Mouse (Mus musculus): ENCODE measurements at regions not wholly inside any gene's neighbourhood (a gene's known extent, or its start where the extent isn't known, plus 50 kb on each side); places are given as distances from the start of the nearest gene placed in this dataset.
"Not testable (repeated sequence)": the region's sequence is repeated elsewhere in the genome, so short reads cannot be mapped to it uniquely, and the experiment has no call there.

GRCm38 (mm10) chr8:81286280-81287034 lies 55.9 kb upstream of the Inpp4b start:
- H3K4me2 ChIP-seq (ENCODE audit: low read depth, low read length), result no peak overlapping the region
- H3K27ac ChIP-seq (ENCODE audit: low read length), result no peak overlapping the region
- 55% methylated on average over 8 of the region's 8 CpGs for WGBS
- H3K9me3 ChIP-seq (replicated peaks; ENCODE audit: control insufficient read depth, low read length), result no peaks in the 10 kb centered on the region
- no peaks in the 10 kb centered on the region for H3K27me3 ChIP-seq (ENCODE audit: control insufficient read depth, insufficient read depth, low read length)
- ATAC-seq (ENCODE audit: insufficient read depth, low FRiP score), result no peak
- H3K9ac ChIP-seq (ENCODE audit: low read length), result no peak overlapping the region
- H3K36me3 ChIP-seq (ENCODE audit: control insufficient read depth, insufficient read depth, low read length), result no peaks in the 10 kb centered on the region
- no peak overlapping the region for H3K4me3 ChIP-seq (replicated peaks; ENCODE audit: low read length)
- H3K4me1 ChIP-seq (ENCODE audit: control insufficient read depth, insufficient read depth, low read length), result no peaks in the 10 kb centered on the region

DNA sequence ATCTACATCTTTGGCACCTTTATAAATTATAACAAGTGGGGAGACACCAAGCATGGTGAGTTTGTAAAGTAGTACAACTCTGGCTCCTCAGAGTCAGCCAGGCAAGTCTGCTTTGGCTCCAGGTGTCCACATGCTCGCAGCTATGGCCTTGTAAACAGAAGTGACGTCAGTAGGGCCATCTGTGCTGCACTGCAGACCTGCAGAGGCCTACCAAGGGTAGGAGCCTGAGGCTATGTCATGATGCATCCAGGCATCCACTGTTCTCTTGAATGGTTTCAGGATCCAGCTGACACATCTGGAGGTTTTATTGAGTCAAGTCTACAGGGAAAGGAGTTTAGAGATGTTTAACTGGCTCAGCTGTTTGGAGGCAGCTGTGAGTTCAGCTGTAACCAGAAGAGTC lies 82.3 kb upstream of the Inpp4b start:
- Histone ChIP-seq H3K4me3 (replicated peaks; ENCODE audit: low read length) (no peak overlapping the region), H3K36me3 (ENCODE audit: control insufficient read depth, insufficient read depth, low read length) (no peaks in the 10 kb centered on the region), H3K27me3 (ENCODE audit: control insufficient read depth, insufficient read depth, low read length) (no peaks in the 10 kb centered on the region), H3K9me3 (replicated peaks; ENCODE audit: control insufficient read depth, low read length) (no peaks in the 10 kb centered on the region), H3K9ac (ENCODE audit: low read length) (no peak overlapping the region), H3K27ac (ENCODE audit: low read length) (no peak overlapping the region), H3K4me2 (ENCODE audit: low read depth, low read length) (no peak overlapping the region), H3K4me1 (ENCODE audit: control insufficient read depth, insufficient read depth, low read length) (no peaks in the 10 kb centered on the region)
- ATAC-seq (ENCODE audit: insufficient read depth, low FRiP score), result no peak
- WGBS, result 59% methylated on average over 2 of the region's 2 CpGs

DNA sequence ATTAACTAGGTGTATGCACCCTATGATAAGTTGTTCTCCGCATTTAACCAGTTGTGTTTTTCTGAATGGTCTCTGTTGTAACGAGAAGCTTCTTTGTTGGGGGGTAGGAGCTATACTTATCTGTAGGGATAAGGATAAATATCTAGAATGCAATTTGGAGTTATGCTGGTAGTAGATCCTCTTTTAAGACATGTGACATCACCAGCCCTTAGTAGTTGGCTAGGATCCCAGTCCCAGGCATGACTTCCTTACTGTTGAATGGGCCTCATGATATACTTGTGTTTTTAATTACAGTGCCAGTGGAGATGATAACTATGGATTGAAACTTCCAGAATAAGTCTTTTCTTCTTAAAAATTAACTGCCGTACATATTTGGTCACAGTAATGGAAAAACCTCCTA lies 118.5 kb upstream of the Inpp4b start:
- no peaks in the 10 kb centered on the region for H3K27me3 ChIP-seq (ENCODE audit: control insufficient read depth, insufficient read depth, low read length)
- no peak for ATAC-seq (ENCODE audit: insufficient read depth, low FRiP score)

DNA sequence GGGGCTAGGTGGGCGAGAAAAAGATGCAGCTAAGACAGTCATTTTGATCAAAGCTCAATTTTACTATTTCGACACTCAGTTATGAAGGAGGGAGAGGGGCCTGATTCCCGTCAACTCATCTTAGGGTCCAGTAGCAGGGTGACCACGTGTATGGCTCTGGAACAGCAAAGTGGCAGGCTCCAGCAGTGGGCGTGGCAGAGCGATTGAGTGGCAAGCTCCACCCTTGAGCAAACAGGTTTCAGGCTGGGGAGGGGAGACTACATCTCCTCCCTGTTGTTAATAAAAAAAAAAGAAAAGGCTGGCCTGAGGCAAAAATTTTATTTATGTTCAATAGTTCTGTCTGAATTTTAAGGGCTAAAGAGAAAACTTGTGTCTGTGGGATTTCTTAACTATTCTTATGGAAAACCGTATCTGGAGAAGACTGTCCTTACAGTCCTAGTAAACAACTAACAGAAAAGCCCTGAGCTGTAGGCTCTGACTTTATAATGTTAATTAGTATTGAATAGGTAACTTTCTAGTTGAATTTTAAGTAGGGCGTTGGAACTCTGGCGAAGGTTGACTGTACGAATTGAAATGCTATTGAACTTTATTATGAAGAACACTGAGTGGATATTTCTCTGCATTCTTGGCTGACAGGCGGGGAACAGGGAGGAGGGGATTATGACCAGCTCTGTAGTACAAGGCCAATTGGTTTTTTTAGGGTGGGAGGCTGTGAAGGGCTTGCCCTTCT lies 155.1 kb upstream of the Inpp4b start:
- H3K9me3 ChIP-seq (replicated peaks; ENCODE audit: control insufficient read depth, low read length); H3K4me3 ChIP-seq (replicated peaks; ENCODE audit: low read length); ATAC-seq (ENCODE audit: insufficient read depth, low FRiP score); H3K9ac ChIP-seq (ENCODE audit: low read length); H3K4me2 ChIP-seq (ENCODE audit: low read depth, low read length); H3K27ac ChIP-seq (ENCODE audit: low read length); H3K27me3 ChIP-seq (ENCODE audit: control insufficient read depth, insufficient read depth, low read length); H3K36me3 ChIP-seq (ENCODE audit: control insufficient read depth, insufficient read depth, low read length); H3K4me1 ChIP-seq (ENCODE audit: control insufficient read depth, insufficient read depth, low read length): not testable (repeated sequence)
- WGBS, result 66% methylated on average over 11 of the region's 11 CpGs

More for the DNA sequence above, 118.5 kb upstream of the Inpp4b start:
- Histone ChIP-seq H3K9ac (ENCODE audit: low read length) (no peak overlapping the region), H3K4me3 (replicated peaks; ENCODE audit: low read length) (no peak overlapping the region), H3K36me3 (ENCODE audit: control insufficient read depth, insufficient read depth, low read length) (no peaks in the 10 kb centered on the region), H3K4me2 (ENCODE audit: low read depth, low read length) (no peak overlapping the region), H3K4me1 (ENCODE audit: control insufficient read depth, insufficient read depth, low read length) (no peaks in the 10 kb centered on the region), H3K27ac (ENCODE audit: low read length) (no peak overlapping the region), H3K9me3 (replicated peaks; ENCODE audit: control insufficient read depth, low read length) (no peaks in the 10 kb centered on the region)
- WGBS, result 82% methylated on average over 3 of the region's 3 CpGs

- H3K27ac ChIP-seq (ENCODE audit: low read length), result no peak overlapping the region
- H3K4me2 ChIP-seq (ENCODE audit: low read depth, low read length), result no peak overlapping the region
- H3K4me1 ChIP-seq (ENCODE audit: control insufficient read depth, insufficient read depth, low read length), result no peaks in the 10 kb centered on the region
- no peak overlapping the region for H3K9ac ChIP-seq (ENCODE audit: low read length)
- H3K36me3 ChIP-seq (ENCODE audit: control insufficient read depth, insufficient read depth, low read length), result no peaks in the 10 kb centered on the region
- no peaks in the 10 kb centered on the region for H3K27me3 ChIP-seq (ENCODE audit: control insufficient read depth, insufficient read depth, low read length)
- H3K9me3 ChIP-seq (replicated peaks; ENCODE audit: control insufficient read depth, low read length), result no peaks in the 10 kb centered on the region
- 63% methylated on average over 1 of the region's 1 CpGs for WGBS
- no peak for ATAC-seq (ENCODE audit: insufficient read depth, low FRiP score)
- H3K4me3 ChIP-seq (replicated peaks; ENCODE audit: low read length), result no peak overlapping the region
Observed at GRCm38 (mm10) chr8:81175537-81175936, 160.8 kb upstream of the Usp38 start.

- 82% methylated on average over 3 of the region's 3 CpGs for WGBS
- Histone ChIP-seq H3K27me3 (ENCODE audit: control insufficient read depth, insufficient read depth, low read length) (no peaks in the 10 kb centered on the region), H3K36me3 (ENCODE audit: control insufficient read depth, insufficient read depth, low read length) (no peaks in the 10 kb centered on the region), H3K4me3 (replicated peaks; ENCODE audit: low read length) (no peak overlapping the region), H3K4me1 (ENCODE audit: control insufficient read depth, insufficient read depth, low read length) (no peaks in the 10 kb centered on the region), H3K27ac (ENCODE audit: low read length) (no peak overlapping the region), H3K4me2 (ENCODE audit: low read depth, low read length) (no peak overlapping the region), H3K9me3 (replicated peaks; ENCODE audit: control insufficient read depth, low read length) (no peaks in the 10 kb centered on the region), H3K9ac (ENCODE audit: low read length) (no peak overlapping the region)
- ATAC-seq (ENCODE audit: insufficient read depth, low FRiP score), result no peak
Observed at GRCm38 (mm10) chr8:81147239-81147638, 132.5 kb upstream of the Usp38 start.

- ATAC-seq (ENCODE audit: insufficient read depth, low FRiP score), result no peak
- Histone ChIP-seq H3K9me3 (replicated peaks; ENCODE audit: control insufficient read depth, low read length) (no peaks in the 10 kb centered on the region), H3K27me3 (ENCODE audit: control insufficient read depth, insufficient read depth, low read length) (no peaks in the 10 kb centered on the region), H3K4me1 (ENCODE audit: control insufficient read depth, insufficient read depth, low read length) (no peaks in the 10 kb centered on the region), H3K4me3 (replicated peaks; ENCODE audit: low read length) (no peak overlapping the region), H3K36me3 (ENCODE audit: control insufficient read depth, insufficient read depth, low read length) (no peaks in the 10 kb centered on the region), H3K4me2 (ENCODE audit: low read depth, low read length) (no peak overlapping the region), H3K27ac (ENCODE audit: low read length) (no peak overlapping the region), H3K9ac (ENCODE audit: low read length) (no peak overlapping the region)
- WGBS, result 38% methylated on average over 4 of the region's 4 CpGs
Observed at GRCm38 (mm10) chr8:81106763-81107509, 92.2 kb upstream of the Usp38 start.

- Histone ChIP-seq H3K27me3 (ENCODE audit: control insufficient read depth, insufficient read depth, low read length) (no peaks in the 10 kb centered on the region), H3K27ac (ENCODE audit: low read length) (no peak overlapping the region), H3K4me1 (ENCODE audit: control insufficient read depth, insufficient read depth, low read length) (no peaks in the 10 kb centered on the region), H3K9me3 (replicated peaks; ENCODE audit: control insufficient read depth, low read length) (no peaks in the 10 kb centered on the region), H3K4me3 (replicated peaks; ENCODE audit: low read length) (no peak overlapping the region), H3K36me3 (ENCODE audit: control insufficient read depth, insufficient read depth, low read length) (no peaks in the 10 kb centered on the region), H3K9ac (ENCODE audit: low read length) (no peak overlapping the region), H3K4me2 (ENCODE audit: low read depth, low read length) (no peak overlapping the region)
- 62% methylated on average over 2 of the region's 2 CpGs for WGBS
- ATAC-seq (ENCODE audit: insufficient read depth, low FRiP score), result no peak
Observed at GRCm38 (mm10) chr8:81098963-81099362, 84.2 kb upstream of the Usp38 start.

All from stomach, embryonic 16.5 days (tissue).